Comparison of ENCODE assay signal across 27 mouse cellular contexts in the genomic region with DNA sequence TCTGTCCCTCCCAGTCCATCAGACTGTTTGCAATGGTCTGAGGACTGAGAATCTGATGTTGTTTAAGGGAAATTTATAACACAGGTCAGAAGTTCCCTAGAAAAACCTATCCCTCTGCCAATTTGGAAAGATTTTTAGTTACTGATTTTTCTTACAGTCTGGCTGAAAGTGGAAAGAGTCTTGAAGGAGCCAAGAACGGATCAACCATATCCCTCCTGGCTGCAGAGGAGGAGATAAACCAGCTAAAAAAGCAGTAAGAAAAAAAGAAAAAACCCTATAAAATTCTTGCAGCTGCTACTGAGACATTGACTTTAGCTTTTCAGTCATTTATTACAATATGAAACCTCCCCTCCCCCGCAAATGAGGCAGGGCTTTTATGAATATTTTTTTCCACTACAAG. TPM values are rescaled to one million over a fixed set of nuclear protein-coding genes. Genes with fewer than 3 reads are reported as not detected.
DNase-seq lines count a peak whose midpoint lies in the region; ATAC-seq and TF ChIP-seq lines count a peak whose summit lies in the region.
"Had no signal": no experiment of that assay in that cellular context is flagged by ENCODE, and none has a peak within 500 bp of the region (broad histone marks: within the 10 kb centered on the region; RNA-seq: fewer than 3 reads in every experiment).

No protein-coding gene starts in this region.

- H3K9me3 ChIP-seq in kidney, postnatal 0 days (replicated peaks; ENCODE audit: low read length): no peaks in the 10 kb centered on the region
- no peaks in the 10 kb centered on the region for H3K9me3 ChIP-seq in kidney, embryonic 15.5 days (replicated peaks)
- H3K9me3 ChIP-seq in lung, embryonic 14.5 days (ENCODE audit: low read depth, low read length): no peaks in the 10 kb centered on the region
- H3K9me3 ChIP-seq in lung, postnatal 0 days (ENCODE audit: low read length): no peaks in the 10 kb centered on the region
- no peaks in the 10 kb centered on the region for H3K9me3 ChIP-seq in CH12.LX (replicated peaks; ENCODE audit: low read length)
- H3K9me3 ChIP-seq: embryonic facial prominence, embryonic 10.5 days; embryonic facial prominence, embryonic 12.5 days; forebrain, embryonic 13.5 days; forebrain, embryonic 15.5 days had no signal

- no peak for TF ChIP-seq CTCF in kidney, postnatal 0 days (IDR thresholded peaks at IDR 0.05; ENCODE audit: low read depth)
- TF ChIP-seq CTCF in lung, embryonic 14.5 days (IDR thresholded peaks at IDR 0.05; ENCODE audit: low read depth): no peak
- TF ChIP-seq CTCF in lung, postnatal 0 days (IDR thresholded peaks at IDR 0.05): no peak
- TF ChIP-seq CTCF in CH12.LX (conservative IDR thresholded peaks at IDR 0.05 in 1 of 2, IDR thresholded peaks at IDR 0.05 in 1 of 2; ENCODE audit: low read depth in 2 of 2, low read length in 2 of 2): no peak

- H3K4me3 ChIP-seq in kidney, postnatal 0 days (replicated peaks; ENCODE audit: low read depth, low read length): no peak overlapping the region
- H3K4me3 ChIP-seq in kidney, embryonic 15.5 days (replicated peaks): no peak overlapping the region
- H3K4me3 ChIP-seq in lung, embryonic 14.5 days (ENCODE audit: low read depth, low read length): no peak overlapping the region
- no peak overlapping the region for H3K4me3 ChIP-seq in lung, postnatal 0 days (ENCODE audit: low read depth, low read length)
- H3K4me3 ChIP-seq in CH12.LX (replicated peaks in 1 of 3; ENCODE audit: low read depth in 2 of 3, low read length in 2 of 3, poor library complexity in 1 of 3): no peak overlapping the region
- H3K4me3 ChIP-seq: embryonic facial prominence, embryonic 10.5 days; embryonic facial prominence, embryonic 12.5 days; forebrain, embryonic 13.5 days; forebrain, embryonic 15.5 days had no signal

- H3K27ac ChIP-seq in kidney, postnatal 0 days: no peak overlapping the region
- no peak overlapping the region for H3K27ac ChIP-seq in kidney, embryonic 15.5 days
- H3K27ac ChIP-seq in lung, embryonic 14.5 days (ENCODE audit: low read depth): no peak overlapping the region
- H3K27ac ChIP-seq in lung, postnatal 0 days (ENCODE audit: low read length): no peak overlapping the region
- no peak overlapping the region for H3K27ac ChIP-seq in CH12.LX (ENCODE audit: insufficient read depth, low read depth)
- H3K27ac ChIP-seq: embryonic facial prominence, embryonic 10.5 days; embryonic facial prominence, embryonic 12.5 days; forebrain, embryonic 13.5 days; forebrain, embryonic 15.5 days had no signal

- TF ChIP-seq RAD21 in CH12.LX (IDR thresholded peaks at IDR 0.05; ENCODE audit: low read depth, low read length): no peak

- no peaks in the 10 kb centered on the region for H3K4me1 ChIP-seq in kidney, postnatal 0 days (replicated peaks; ENCODE audit: insufficient read depth, low read length)
- H3K4me1 ChIP-seq in kidney, embryonic 15.5 days: peaks cover 10% of the 10 kb centered on the region
- peaks cover 4% of the 10 kb centered on the region; the same call in 1 of the 2 replicates for H3K4me1 ChIP-seq in lung, embryonic 14.5 days (ENCODE audit: insufficient read depth)
- H3K4me1 ChIP-seq in lung, postnatal 0 days (ENCODE audit: insufficient read depth, low read depth, low read length): no peaks in the 10 kb centered on the region
- H3K4me1 ChIP-seq in CH12.LX (ENCODE audit: control insufficient read depth in 1 of 2, insufficient read depth in 2 of 2): peaks cover 14 to 58% of the 10 kb centered on the region in 2 experiments
- H3K4me1 ChIP-seq: embryonic facial prominence, embryonic 12.5 days; forebrain, embryonic 13.5 days; forebrain, embryonic 15.5 days had no signal

- no peak overlapping the region for H3K4me2 ChIP-seq in kidney, postnatal 0 days (ENCODE audit: low read length)
- H3K4me2 ChIP-seq in kidney, embryonic 15.5 days: no peak overlapping the region
- no peak overlapping the region for H3K4me2 ChIP-seq in lung, embryonic 14.5 days
- no peak overlapping the region for H3K4me2 ChIP-seq in lung, postnatal 0 days (replicated peaks; ENCODE audit: low read depth, low read length)
- H3K4me2 ChIP-seq in CH12.LX (ENCODE audit: insufficient read depth, low read depth, poor library complexity, severe bottlenecking): no peak overlapping the region
- H3K4me2 ChIP-seq: embryonic facial prominence, embryonic 12.5 days; forebrain, embryonic 13.5 days; forebrain, embryonic 15.5 days had no signal

- in situ Hi-C loops in CH12.LX (cut with MboI; ENCODE audit: low pct_ligation_motif_present, low pct_unique_long_range_greater_than_20kb, low sequenced_read_pairs): no loop called here

- no peaks in the 10 kb centered on the region for H3K79me2 ChIP-seq in CH12.LX (replicated peaks; ENCODE audit: control insufficient read depth, extremely low read depth, insufficient read depth, poor library complexity, severe bottlenecking)

- no peaks in the 10 kb centered on the region for H3K27me3 ChIP-seq in kidney, postnatal 0 days (ENCODE audit: insufficient read depth, low read length)
- no peaks in the 10 kb centered on the region for H3K27me3 ChIP-seq in kidney, embryonic 15.5 days
- H3K27me3 ChIP-seq in lung, embryonic 14.5 days (ENCODE audit: insufficient read depth, low read length): no peaks in the 10 kb centered on the region
- no peaks in the 10 kb centered on the region for H3K27me3 ChIP-seq in lung, postnatal 0 days (replicated peaks; ENCODE audit: insufficient read depth, low read length)
- H3K27me3 ChIP-seq in CH12.LX (replicated peaks): no peaks in the 10 kb centered on the region
- H3K27me3 ChIP-seq: forebrain, embryonic 15.5 days had no signal

- no peaks in the 10 kb centered on the region for H3K36me3 ChIP-seq in kidney, postnatal 0 days (ENCODE audit: insufficient read depth, low read length)
- H3K36me3 ChIP-seq in kidney, embryonic 15.5 days: no peaks in the 10 kb centered on the region
- no peaks in the 10 kb centered on the region for H3K36me3 ChIP-seq in lung, embryonic 14.5 days (ENCODE audit: insufficient read depth)
- H3K36me3 ChIP-seq in lung, postnatal 0 days (ENCODE audit: insufficient read depth, low read length): no peaks in the 10 kb centered on the region
- H3K36me3 ChIP-seq in CH12.LX (replicated peaks in 1 of 2; ENCODE audit: control insufficient read depth in 1 of 2, insufficient read depth in 1 of 2, low read length in 1 of 2): no peaks in the 10 kb centered on the region
- H3K36me3 ChIP-seq: embryonic facial prominence, embryonic 10.5 days; embryonic facial prominence, embryonic 12.5 days; forebrain, embryonic 15.5 days had no signal

- TF ChIP-seq POLR2A in CH12.LX (IDR thresholded peaks at IDR 0.05; ENCODE audit: low read depth, low read length): no peak

- H3K9ac ChIP-seq in kidney, postnatal 0 days (ENCODE audit: low read depth, low read length): no peak overlapping the region
- H3K9ac ChIP-seq in kidney, embryonic 15.5 days: no peak overlapping the region
- H3K9ac ChIP-seq in lung, embryonic 14.5 days: no peak overlapping the region
- H3K9ac ChIP-seq in lung, postnatal 0 days (replicated peaks; ENCODE audit: low read depth): no peak overlapping the region
- H3K9ac ChIP-seq in CH12.LX (ENCODE audit: insufficient read depth, low read depth): no peak overlapping the region
- H3K9ac ChIP-seq: embryonic facial prominence, embryonic 12.5 days; forebrain, embryonic 13.5 days; forebrain, embryonic 15.5 days had no signal

- 65% methylated on average over 2 of the region's 2 CpGs for WGBS in kidney, postnatal 0 days
- WGBS in kidney, embryonic 15.5 days: 69% methylated on average over 2 of the region's 2 CpGs
- WGBS in lung, embryonic 14.5 days: 50% methylated on average over 2 of the region's 2 CpGs
- WGBS in lung, postnatal 0 days: 70% methylated on average over 2 of the region's 2 CpGs

- no peak for DNase-seq in frontal cortex, adult 2 months (ENCODE audit: extremely low spot score in 1 of 2, low spot score in 1 of 2)
- peak; percentile 32 for DNase-seq in kidney, postnatal 0 days (ENCODE audit: low spot score)
- peak; percentile 34 for DNase-seq in lung, embryonic 14.5 days
- no peak for DNase-seq in lung, postnatal 0 days (ENCODE audit: low spot score)
- peak; percentile 28 for DNase-seq in CH12.LX (ENCODE audit: extremely low read depth)
- DNase-seq in urinary bladder, postnatal 25 days (ENCODE audit: low spot score): no peak
- DNase-seq: adrenal gland, adult 2 months; adrenal gland, postnatal 10 days; adrenal gland, postnatal 25 days; B cell, adult 2 months; cerebellum, adult 11-12 months; cerebellum, adult 2 months; cerebellum, adult 9-10 months; cerebellum, postnatal 10 days; cerebellum, postnatal 25 days had no signal

- dilution Hi-C loops in CH12.LX (cut with MboI; ENCODE audit: extremely low pct_ligation_motif_present, extremely low pct_unique_long_range_greater_than_20kb, low sequenced_read_pairs): no loop called here

- TF ChIP-seq EP300 in lung, postnatal 0 days (IDR thresholded peaks at IDR 0.05): no peak
- no peak for TF ChIP-seq EP300 in CH12.LX (IDR thresholded peaks at IDR 0.05; ENCODE audit: low read length)

- ATAC-seq in frontal cortex, adult (ENCODE audit: low TSS enrichment): peak; percentile 52; the same call in 1 of the 2 replicates
- no peak for ATAC-seq in kidney, postnatal 0 days (replicated peaks; ENCODE audit: low FRiP score, low read depth)
- no peak for ATAC-seq in kidney, embryonic 15.5 days (replicated peaks; ENCODE audit: low FRiP score)
- ATAC-seq in lung, embryonic 14.5 days (ENCODE audit: insufficient read depth): no peak
- no peak for ATAC-seq in lung, postnatal 0 days
- ATAC-seq: CD4-positive, CD25-positive, alpha-beta regulatory T cell, adult 4 months; forebrain, embryonic 13.5 days; forebrain, embryonic 15.5 days had no signal

RNA-seq across cellular contexts. Expression of a gene that starts 15.5 kb away (rescaled TPM):
- polyA plus RNA-seq in frontal cortex, adult 2 months (2012; rRNA removed): 0.17 TPM in 1 of 2 replicates, not detected in the other
- 0.22 and 0.24 TPM in 2 replicates for polyA plus RNA-seq in kidney, postnatal 0 days (2015; fragmentation: Nextera tagmentation; extraction: Ambion mirVana)
- polyA plus RNA-seq in kidney, embryonic 15.5 days (2015; fragmentation: Nextera tagmentation; extraction: Ambion mirVana): 0.08 and 0.18 TPM in 2 replicates
- 0.69 and 0.86 TPM in 2 replicates for polyA plus RNA-seq in lung, embryonic 14.5 days (2014; fragmentation: Nextera tagmentation; extraction: Ambion mirVana)
- 6.6 and 8.3 TPM in 2 replicates for polyA plus RNA-seq in lung, postnatal 0 days (2015; fragmentation: Nextera tagmentation; extraction: Ambion mirVana)
- total RNA-seq in CH12.LX (2012; rRNA removed) (not detected in 2 replicates), CH12.LX (2014; rRNA removed) (not detected in 2 replicates)
- not detected in 2 replicates for polyA plus RNA-seq in CH12.LX (2012; ENCODE audit: insufficient read length, low read depth)
- total RNA-seq: adrenal gland, adult 2 months; adrenal gland, postnatal 25 days; ES-E14; MEL had no signal
- polyA plus RNA-seq: adrenal gland, adult 2 months; CD4-positive, CD25-positive, alpha-beta regulatory T cell, adult 4 months had no signal

RNA-seq across cellular contexts. Expression of a gene that starts 19.1 kb away (rescaled TPM):
- 43.9 and 52.4 TPM in 2 replicates for polyA plus RNA-seq in frontal cortex, adult 2 months (2012; rRNA removed)
- polyA plus RNA-seq in kidney, postnatal 0 days (2015; fragmentation: Nextera tagmentation; extraction: Ambion mirVana): 14.3 and 16.5 TPM in 2 replicates
- polyA plus RNA-seq in kidney, embryonic 15.5 days (2015; fragmentation: Nextera tagmentation; extraction: Ambion mirVana): 24.5 and 25.0 TPM in 2 replicates
- polyA plus RNA-seq in lung, embryonic 14.5 days (2014; fragmentation: Nextera tagmentation; extraction: Ambion mirVana): 25.8 and 27.7 TPM in 2 replicates
- polyA plus RNA-seq in lung, postnatal 0 days (2015; fragmentation: Nextera tagmentation; extraction: Ambion mirVana): 16.4 and 16.6 TPM in 2 replicates
- total RNA-seq in CH12.LX (2012; rRNA removed) (2.6 TPM in 2 replicates), CH12.LX (2014; rRNA removed) (4.6 and 4.7 TPM in 2 replicates)
- polyA plus RNA-seq in CH12.LX (2012; ENCODE audit: insufficient read length, low read depth): 8.5 and 10.4 TPM in 2 replicates

RNA-seq across cellular contexts. Expression of a gene that starts 34.4 kb away (rescaled TPM):
- polyA plus RNA-seq in frontal cortex, adult 2 months (2012; rRNA removed): 0.04 TPM in 2 replicates
- polyA plus RNA-seq in kidney, postnatal 0 days (2015; fragmentation: Nextera tagmentation; extraction: Ambion mirVana): 1.4 and 1.8 TPM in 2 replicates
- 0.08 and 0.17 TPM in 2 replicates for polyA plus RNA-seq in kidney, embryonic 15.5 days (2015; fragmentation: Nextera tagmentation; extraction: Ambion mirVana)
- polyA plus RNA-seq in lung, embryonic 14.5 days (2014; fragmentation: Nextera tagmentation; extraction: Ambion mirVana): not detected in 2 replicates
- 0.10 and 0.20 TPM in 2 replicates for polyA plus RNA-seq in lung, postnatal 0 days (2015; fragmentation: Nextera tagmentation; extraction: Ambion mirVana)
- 0.04 TPM in 1 of 2 replicates, not detected in the other for total RNA-seq in CH12.LX (2012; rRNA removed)
- total RNA-seq in CH12.LX (2014; rRNA removed): not detected in 2 replicates
- polyA plus RNA-seq in CH12.LX (2012; ENCODE audit: insufficient read length, low read depth): not detected in 2 replicates
- total RNA-seq: adrenal gland, adult 2 months; adrenal gland, postnatal 10 days; adrenal gland, postnatal 25 days; ES-E14 had no signal
- polyA plus RNA-seq: adrenal gland, adult 2 months; cerebellum, adult 2 months; cortical plate, adult 2 months; embryonic facial prominence, embryonic 14.5 days; forebrain, embryonic 11.5 days; forebrain, embryonic 13.5 days; forebrain, embryonic 15.5 days had no signal

Comparison
In these comparisons a context has a peak if more than half of its experiments do, and no peak if none do; other contexts are left out.
1. DNase-seq: peak in kidney, postnatal 0 days (single experiment), lung, embryonic 14.5 days (single experiment) and CH12.LX (single experiment); none in frontal cortex, adult 2 months (0 of 2), lung, postnatal 0 days (single experiment) and urinary bladder, postnatal 25 days (single experiment).